Mouse (Mus musculus) kidney, embryonic 15.5 days (tissue): Measurements from ENCODE around the gene Hmgn1. TPM values are rescaled to one million over a fixed set of nuclear protein-coding genes. Genes with fewer than 3 reads are reported as not detected.
"Not testable (repeated sequence)": the region's sequence is repeated elsewhere in the genome, so short reads cannot be mapped to it uniquely, and the experiment has no call there.

ENCODE experiments used
- ATAC-seq: fragments of 200-750 bp; cut with Nextera tagmentation; replicated peaks from 2 replicates; pipeline ENCODE4 v1.8.0; 2017; ENCODE audit warnings: moderate TSS enrichment; ENCODE audit not compliant: low FRiP score
- H3K27ac ChIP-seq: fragments of 300-500 bp; sonication (generic); 2 replicates; pipeline ENCODE4 v1.5.1; 2015; ENCODE audit warnings: mild to moderate bottlenecking, inconsistent platforms
- H3K27me3 ChIP-seq: fragments of 300-500 bp; sonication (generic); 2 replicates; pipeline ENCODE4 v1.6.1; 2015; ENCODE audit warnings: inconsistent platforms
- H3K36me3 ChIP-seq: fragments of 300-500 bp; sonication (generic); 2 replicates; pipeline ENCODE4 v1.6.1; 2015; ENCODE audit warnings: inconsistent platforms
- H3K4me1 ChIP-seq: fragments of 300-500 bp; sonication (generic); 2 replicates; pipeline ENCODE4 v1.6.1; 2015; ENCODE audit warnings: inconsistent platforms
- H3K4me2 ChIP-seq: fragments of 300-500 bp; sonication (generic); 2 replicates; pipeline ENCODE4 v1.6.1; 2015; ENCODE audit warnings: moderate library complexity, mild to moderate bottlenecking, inconsistent platforms
- H3K4me3 ChIP-seq: fragments of 300-500 bp; sonication (generic); replicated peaks from 2 replicates; pipeline ENCODE4 v1.5.1; 2015; ENCODE audit warnings: mild to moderate bottlenecking, inconsistent platforms
- H3K9ac ChIP-seq: fragments of 300-500 bp; sonication (generic); 2 replicates; pipeline ENCODE4 v1.6.1; 2015; ENCODE audit warnings: mild to moderate bottlenecking, inconsistent platforms
- H3K9me3 ChIP-seq: fragments of 300-500 bp; sonication (generic); replicated peaks from 2 replicates; pipeline ENCODE4 v1.6.1; 2016; ENCODE audit warnings: inconsistent platforms
- WGBS: fragments of 180-500 bp; shearing (Covaris S2); methylation state at CpG from one replicate; pipeline ENCODE4 v1.1.7; 2015; ENCODE audit warnings: mixed read lengths; 5-methylcytosine and 5-hydroxymethylcytosine counted together
- polyA plus RNA-seq: library from polyadenylated mRNA; unstranded; fragments of >200 nt; fragmentation: Nextera tagmentation; extraction: Ambion mirVana; gene quantifications from 2 replicates; pipeline ENCODE4 v1.2.1, GENCODE M21; 2015

Hmgn1 gene
- polyA plus RNA-seq, 1 experiment from 2014 or later: 696 TPM

DNA sequence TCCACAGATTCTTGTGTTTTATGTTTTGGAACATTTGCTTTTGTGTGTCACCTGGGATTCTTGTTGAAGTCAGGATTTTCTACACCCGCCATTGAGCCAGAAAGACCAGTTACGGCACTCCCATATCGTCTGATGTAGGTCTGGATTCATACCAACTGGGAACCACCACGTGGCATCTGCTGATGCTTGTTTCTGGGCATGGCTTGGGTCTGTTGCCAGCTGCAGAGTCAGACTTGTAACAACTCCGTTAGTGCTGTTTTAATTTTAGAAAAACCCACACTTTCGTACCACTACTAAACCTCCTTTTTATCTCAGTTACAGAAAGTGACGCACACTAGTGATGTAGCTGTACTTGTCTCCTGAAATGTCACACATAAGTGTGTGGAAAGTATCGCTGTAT is 28.5 kb upstream of the Hmgn1 start:
- Histone ChIP-seq H3K4me3 (no peak overlapping the region), H3K9ac (no peak overlapping the region), H3K4me2 (no peak overlapping the region), H3K27me3 (no peaks in the 10 kb centered on the region), H3K9me3 (no peaks in the 10 kb centered on the region), H3K36me3 (peaks cover 47% of the 10 kb centered on the region), H3K27ac (no peak overlapping the region), H3K4me1 (peaks cover 20% of the 10 kb centered on the region)
- WGBS: 92% methylated on average over 8 of the region's 8 CpGs
- no peak for ATAC-seq

DNA sequence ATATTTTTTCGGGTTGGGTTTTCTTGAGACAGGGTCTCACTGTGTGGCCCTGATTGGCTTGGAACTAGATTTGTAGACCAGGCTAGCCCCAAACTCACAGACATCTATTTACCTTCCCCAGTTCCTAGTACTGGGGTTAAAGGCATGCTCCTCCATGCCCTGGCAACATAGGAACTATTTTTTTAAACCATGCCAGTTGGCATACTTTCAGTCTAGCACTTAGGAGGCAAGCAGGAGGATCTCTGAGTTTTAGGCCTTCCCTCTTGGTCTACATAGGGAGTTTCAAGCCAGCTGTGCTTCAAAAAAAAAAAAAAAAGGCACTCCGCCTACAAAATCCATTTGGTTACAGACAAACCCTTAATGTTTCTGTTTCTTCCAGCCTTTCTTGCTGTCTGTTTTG is 26.9 kb upstream of the Hmgn1 start:
- Histone ChIP-seq H3K4me2 (no peak overlapping the region), H3K4me1 (peaks cover 18% of the 10 kb centered on the region), H3K9ac (no peak overlapping the region), H3K9me3 (no peaks in the 10 kb centered on the region), H3K36me3 (peaks cover 47% of the 10 kb centered on the region), H3K4me3 (no peak overlapping the region), H3K27ac (no peak overlapping the region), H3K27me3 (no peaks in the 10 kb centered on the region)
- ATAC-seq: no peak
- WGBS: 96% methylated on average over 2 of the region's 2 CpGs

DNA sequence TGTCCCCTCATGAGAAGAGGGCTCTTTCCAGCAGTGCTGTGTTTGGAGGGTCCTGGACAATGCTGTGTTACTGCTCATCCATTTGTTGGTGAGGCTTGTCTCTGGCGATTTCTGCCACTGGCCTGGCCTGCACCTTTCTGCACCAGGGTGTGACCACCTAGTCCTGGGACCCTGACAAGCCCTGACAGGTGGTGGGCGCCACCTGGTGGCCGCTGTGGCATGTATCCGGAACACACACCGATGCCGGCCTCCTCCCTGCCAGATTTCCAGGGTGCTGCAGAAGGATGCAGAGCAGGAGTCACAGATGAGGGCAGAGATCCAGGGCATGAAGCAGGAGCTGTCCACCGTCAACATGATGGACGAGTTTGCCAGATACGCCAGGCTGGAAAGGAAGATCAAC is 24.0 kb upstream of the Hmgn1 start:
- peak; percentile 68; the same call in 1 of the 2 replicates for ATAC-seq
- Histone ChIP-seq H3K9ac (no peak overlapping the region), H3K9me3 (no peaks in the 10 kb centered on the region), H3K4me1 (peaks cover 18% of the 10 kb centered on the region), H3K27me3 (no peaks in the 10 kb centered on the region), H3K36me3 (peaks cover 39% of the 10 kb centered on the region), H3K27ac (no peak overlapping the region), H3K4me2 (no peak overlapping the region), H3K4me3 (no peak overlapping the region)
- WGBS: 19% methylated on average over 9 of the region's 9 CpGs

DNA sequence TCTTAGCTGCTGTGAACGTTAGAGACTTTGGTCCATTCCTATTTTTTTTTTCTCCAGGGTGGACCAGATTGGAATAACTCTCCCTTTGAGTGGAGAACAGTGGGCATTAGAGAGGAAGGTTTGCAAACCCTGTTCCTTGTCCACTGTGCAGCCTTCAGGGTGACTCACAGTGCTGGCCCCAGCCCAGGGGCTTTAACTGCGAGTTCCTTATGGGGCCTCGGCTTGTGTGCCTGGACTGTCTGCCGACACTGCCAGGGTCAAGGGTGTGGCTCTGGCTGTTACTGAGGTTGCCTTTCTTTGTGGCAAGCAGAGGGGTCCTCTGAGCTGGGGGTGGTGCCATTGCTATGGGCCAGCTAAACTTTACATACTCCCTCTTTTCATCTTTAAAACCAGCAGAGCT is 23.5 kb upstream of the Hmgn1 start:
- H3K4me1 ChIP-seq: peaks cover 24% of the 10 kb centered on the region
- WGBS: 60% methylated on average over 4 of the region's 4 CpGs
- H3K9me3 ChIP-seq: no peaks in the 10 kb centered on the region
- no peak overlapping the region for H3K4me3 ChIP-seq
- H3K36me3 ChIP-seq: peaks cover 36% of the 10 kb centered on the region
- no peak for ATAC-seq
- H3K4me2 ChIP-seq: no peak overlapping the region
- no peak overlapping the region for H3K9ac ChIP-seq
- no peaks in the 10 kb centered on the region for H3K27me3 ChIP-seq
- no peak overlapping the region for H3K27ac ChIP-seq

DNA sequence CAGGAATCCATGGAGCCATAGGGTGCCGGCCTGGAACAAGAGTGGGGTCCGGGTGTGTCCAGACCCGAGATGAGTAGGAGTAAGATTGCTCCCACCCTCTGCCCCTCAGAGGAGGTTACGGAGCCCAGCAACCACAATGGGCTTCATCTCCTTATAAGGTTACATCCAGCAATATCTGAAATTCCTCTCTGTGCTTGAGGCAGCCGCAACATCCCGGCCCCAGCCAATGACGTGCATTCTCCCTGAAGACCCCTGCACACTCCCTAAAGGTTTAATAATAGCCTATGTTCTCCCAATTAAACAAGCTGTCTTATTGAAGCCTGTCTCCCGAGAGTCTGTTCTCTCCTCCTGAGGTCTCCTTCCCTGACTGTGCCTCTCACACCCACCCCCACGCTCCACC is 21.8 kb upstream of the Hmgn1 start:
- H3K9me3 ChIP-seq: no peaks in the 10 kb centered on the region
- WGBS: 55% methylated on average over 9 of the region's 9 CpGs
- H3K9ac ChIP-seq: no peak overlapping the region
- H3K4me3 ChIP-seq: no peak overlapping the region
- peaks cover 22% of the 10 kb centered on the region for H3K36me3 ChIP-seq
- H3K27ac ChIP-seq: 0 out of 2 replicates have a peak overlapping the region, but pooled peaks have one; percentile 1
- H3K4me1 ChIP-seq: peaks cover 27% of the 10 kb centered on the region
- H3K27me3 ChIP-seq: no peaks in the 10 kb centered on the region
- no peak for ATAC-seq
- H3K4me2 ChIP-seq: no peak overlapping the region

DNA sequence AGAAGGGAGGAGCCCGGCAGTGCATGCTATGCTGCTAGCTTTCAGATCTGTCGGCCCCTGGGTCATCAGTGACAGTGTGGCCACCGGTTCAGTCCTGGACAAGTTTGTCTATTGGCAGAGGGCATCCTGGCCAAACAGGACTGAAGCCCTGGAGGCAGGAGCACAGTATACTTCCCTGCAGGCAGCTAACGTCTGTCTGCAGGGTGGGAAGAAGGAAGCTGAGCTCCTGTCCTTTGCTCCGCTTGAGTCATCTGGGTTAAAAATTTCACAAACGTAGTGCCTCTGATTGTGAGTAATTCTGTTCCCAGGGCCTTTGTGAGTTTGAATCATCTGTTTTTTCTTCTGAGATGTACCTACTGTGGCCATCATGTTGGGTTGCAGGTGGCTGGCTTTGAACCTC is 21.3 kb upstream of the Hmgn1 start:
- Histone ChIP-seq H3K27me3 (no peaks in the 10 kb centered on the region), H3K4me3 (no peak overlapping the region), H3K9me3 (no peaks in the 10 kb centered on the region), H3K4me1 (peaks cover 27% of the 10 kb centered on the region), H3K36me3 (peaks cover 17% of the 10 kb centered on the region), H3K9ac (no peak overlapping the region), H3K27ac (0 out of 2 replicates have a peak overlapping the region, but pooled peaks have one; percentile 1), H3K4me2 (no peak overlapping the region)
- 75% methylated on average over 6 of the region's 6 CpGs for WGBS
- ATAC-seq: no peak

DNA sequence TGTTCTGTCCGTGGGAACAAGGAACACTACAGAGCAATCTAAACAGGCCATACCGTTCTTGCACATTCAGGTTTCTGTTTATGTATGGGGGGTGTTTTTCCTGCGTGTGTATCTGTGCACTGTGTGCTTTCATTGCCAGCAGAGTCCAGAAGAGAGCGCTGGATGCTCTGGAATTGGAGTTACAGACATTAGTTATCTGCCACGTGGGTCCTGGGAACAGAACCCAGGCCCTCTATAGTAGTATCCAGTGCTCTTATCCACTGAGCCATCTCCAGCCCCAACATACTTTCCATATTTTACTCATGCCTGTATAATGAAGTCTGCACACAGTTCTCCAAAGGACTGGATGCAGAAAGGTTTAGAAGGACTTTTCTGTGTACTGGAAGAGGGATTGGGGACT is 18.3 kb upstream of the Hmgn1 start:
- H3K27ac ChIP-seq: peak overlapping the region; percentile 71
- H3K4me3 ChIP-seq: peak overlapping the region; percentile 83
- H3K27me3 ChIP-seq: no peaks in the 10 kb centered on the region
- H3K36me3 ChIP-seq: no peaks in the 10 kb centered on the region
- ATAC-seq: no peak
- H3K4me1 ChIP-seq: peaks cover 24% of the 10 kb centered on the region
- H3K9ac ChIP-seq: peak overlapping the region; percentile 69
- H3K9me3 ChIP-seq: no peaks in the 10 kb centered on the region
- peak overlapping the region; percentile 78 for H3K4me2 ChIP-seq
- 0% methylated on average over 5 of the region's 5 CpGs for WGBS

DNA sequence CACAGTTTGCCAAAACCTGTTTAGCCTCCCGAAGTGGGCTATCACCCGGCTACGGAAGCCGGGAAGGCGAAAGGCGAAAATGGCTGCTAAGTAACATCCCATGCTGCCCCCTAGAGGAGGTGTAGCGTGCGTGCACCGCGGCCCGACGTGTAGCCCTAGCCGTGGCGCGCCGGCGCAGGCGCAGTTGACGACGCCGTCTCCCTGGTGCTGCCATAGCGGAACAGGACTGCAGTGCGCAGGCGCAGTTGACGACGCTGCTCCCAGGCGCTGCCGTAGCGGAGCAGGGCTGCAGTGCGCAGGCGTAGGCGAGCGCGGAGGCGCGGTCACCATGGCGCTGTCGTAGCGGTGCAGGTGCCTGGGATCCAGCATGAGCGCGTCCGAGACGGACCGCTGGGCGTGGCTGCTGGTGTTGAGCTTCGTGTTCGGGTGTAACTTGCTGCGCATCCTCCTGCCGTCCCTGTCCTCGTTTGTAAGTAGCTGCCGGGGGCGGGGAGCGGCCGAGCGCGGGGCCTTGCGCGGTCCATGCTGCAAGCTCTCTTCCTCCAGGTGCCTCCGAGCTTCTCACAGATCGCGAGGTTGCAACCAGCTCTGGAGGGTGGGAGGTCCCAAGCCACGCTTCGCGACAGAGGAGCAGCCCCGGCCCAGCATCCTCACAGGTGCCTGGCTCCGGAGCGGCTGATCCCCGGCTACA is 17.7 kb upstream of the Hmgn1 start, which contains the start of gene Wrb:
Gene Wrb (plus strand): TSS at position 298 of the 691 bp plus-strand sequence.
- under 1% methylated on average over 68 of the region's 68 CpGs for WGBS
- ATAC-seq: peak; percentile 97
- H3K27ac ChIP-seq: peak within 1 kb of the TSS; percentile 71

DNA sequence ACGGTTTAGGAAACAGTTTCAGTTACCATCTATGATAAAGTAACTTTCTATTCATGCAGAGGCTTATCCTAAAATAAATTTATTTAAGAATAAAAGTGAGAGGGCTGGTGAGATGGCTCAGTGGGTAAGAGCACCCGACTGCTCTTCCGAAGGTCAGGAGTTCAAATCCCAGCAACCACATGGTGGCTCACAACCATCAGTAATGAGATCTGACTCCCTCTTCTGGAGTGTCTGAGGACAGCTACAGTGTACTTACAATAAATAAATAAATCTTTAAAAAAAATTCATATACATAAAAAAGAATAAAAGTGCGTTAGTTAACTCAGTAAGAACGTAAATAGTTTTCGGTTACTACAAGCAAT is 17.2 kb upstream of the Hmgn1 start:
- peak; percentile 17 for ATAC-seq
- peaks cover 23% of the 10 kb centered on the region for H3K4me1 ChIP-seq
- H3K36me3 ChIP-seq, H3K9me3 ChIP-seq, H3K9ac ChIP-seq, H3K27ac ChIP-seq, H3K27me3 ChIP-seq: not testable (repeated sequence)
- peak overlapping the region; percentile 78 for H3K4me2 ChIP-seq
- WGBS: 30% methylated on average over 6 of the region's 6 CpGs
- H3K4me3 ChIP-seq: peak overlapping the region; percentile 83

More for the DNA sequence above, 17.7 kb upstream of the Hmgn1 start, which contains the start of gene Wrb:
- no peaks in the 10 kb centered on the region for H3K9me3 ChIP-seq
- H3K4me2 ChIP-seq: peak within 1 kb of the TSS; percentile 78
- H3K27me3 ChIP-seq: no peaks in the 10 kb centered on the region
- H3K9ac ChIP-seq: peak within 1 kb of the TSS; percentile 69
- peaks cover 23% of the 10 kb centered on the region for H3K4me1 ChIP-seq
- H3K36me3 ChIP-seq: no peaks in the 10 kb centered on the region
- peak within 1 kb of the TSS; percentile 83 for H3K4me3 ChIP-seq

DNA sequence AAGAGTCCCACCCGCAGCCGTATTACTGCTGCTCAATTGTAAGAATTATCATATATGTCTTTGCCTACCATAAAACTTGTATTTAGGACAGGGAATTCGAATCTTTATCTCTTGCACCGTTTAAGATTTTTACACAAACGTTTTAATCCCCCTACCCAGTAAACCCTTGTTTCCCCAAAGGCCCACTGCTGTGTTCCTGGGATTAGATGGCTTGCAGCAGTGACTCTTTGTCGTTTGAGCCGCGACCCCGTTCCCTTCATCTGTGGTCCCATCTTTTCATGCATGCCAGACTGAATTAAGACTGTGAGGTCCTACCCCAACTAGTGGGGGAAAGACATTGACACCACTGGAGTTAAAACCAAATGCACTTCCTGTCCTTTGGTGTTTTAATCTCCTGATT is 937 bp upstream of the Hmgn1 start:
- Histone ChIP-seq H3K9me3 (no peaks in the 10 kb centered on the region), H3K4me3 (peak overlapping the region; percentile 72), H3K4me2 (peak overlapping the region; percentile 73), H3K27me3 (no peaks in the 10 kb centered on the region), H3K27ac (peak overlapping the region; percentile 97), H3K4me1 (peaks cover 27% of the 10 kb centered on the region), H3K9ac (peak overlapping the region; percentile 71), H3K36me3 (peaks cover 32% of the 10 kb centered on the region)
- WGBS: 2% methylated on average over 9 of the region's 9 CpGs
- ATAC-seq: no peak

DNA sequence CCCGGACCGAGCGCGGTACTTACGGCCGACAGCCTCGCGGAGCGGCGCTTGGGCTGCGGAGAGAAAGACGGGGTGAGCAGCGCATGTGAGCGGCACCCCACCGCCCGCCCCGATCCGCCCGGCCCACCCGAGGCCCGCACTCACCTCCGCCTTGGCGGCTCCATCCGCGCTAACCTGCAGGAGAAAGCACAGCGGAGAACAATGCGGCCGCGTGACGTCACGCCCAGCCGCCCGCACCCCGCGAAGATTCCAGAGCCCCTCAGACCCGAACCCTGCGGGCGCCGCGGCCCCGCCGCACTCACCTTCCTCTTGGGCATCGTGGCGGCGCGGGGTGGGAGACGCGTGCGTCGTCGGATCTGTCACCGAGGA is 257 bp downstream of the Hmgn1 start:
- Histone ChIP-seq H3K36me3 (peaks cover 44% of the 10 kb centered on the region), H3K4me3 (peak overlapping the region; percentile 72), H3K9ac (peak overlapping the region; percentile 89), H3K4me2 (peak overlapping the region; percentile 73), H3K4me1 (peaks cover 27% of the 10 kb centered on the region), H3K9me3 (no peaks in the 10 kb centered on the region), H3K27ac (peak overlapping the region; percentile 97), H3K27me3 (no peaks in the 10 kb centered on the region)
- under 1% methylated on average over 42 of the region's 52 CpGs for WGBS
- peak; percentile 75 for ATAC-seq

DNA sequence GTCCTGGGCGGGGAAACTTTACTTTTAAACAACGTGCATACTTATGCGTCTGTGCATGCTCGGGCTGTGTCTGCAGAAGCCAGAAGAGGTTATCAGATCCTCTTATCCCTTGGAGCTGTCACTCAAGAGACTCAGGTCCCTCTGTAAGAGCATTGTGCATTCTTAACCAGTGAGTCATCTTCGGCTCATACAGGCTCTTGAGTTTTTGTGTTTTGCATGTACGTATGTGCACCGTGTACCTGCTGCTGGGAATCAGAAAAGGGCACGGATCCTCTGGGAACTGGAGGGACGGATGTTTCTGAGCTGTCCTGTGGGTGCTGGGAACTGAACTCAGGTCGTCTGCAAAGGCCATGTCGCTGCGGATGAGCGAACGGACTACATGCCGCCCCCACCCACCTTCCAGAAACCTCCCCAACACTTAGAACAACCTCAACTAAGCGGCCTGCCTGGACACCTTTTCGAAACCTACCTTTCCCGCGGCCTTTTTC is 801 bp downstream of the Hmgn1 start:
- no peaks in the 10 kb centered on the region for H3K9me3 ChIP-seq
- peak overlapping the region; percentile 97 for H3K27ac ChIP-seq
- 2% methylated on average over 19 of the region's 19 CpGs for WGBS
- no peaks in the 10 kb centered on the region for H3K27me3 ChIP-seq
- H3K36me3 ChIP-seq: peaks cover 48% of the 10 kb centered on the region
- H3K9ac ChIP-seq: peak overlapping the region; percentile 89
- H3K4me1 ChIP-seq: peaks cover 27% of the 10 kb centered on the region
- ATAC-seq: no peak
- peak overlapping the region; percentile 72 for H3K4me3 ChIP-seq
- H3K4me2 ChIP-seq: peak overlapping the region; percentile 73
